In the genomic region with DNA sequence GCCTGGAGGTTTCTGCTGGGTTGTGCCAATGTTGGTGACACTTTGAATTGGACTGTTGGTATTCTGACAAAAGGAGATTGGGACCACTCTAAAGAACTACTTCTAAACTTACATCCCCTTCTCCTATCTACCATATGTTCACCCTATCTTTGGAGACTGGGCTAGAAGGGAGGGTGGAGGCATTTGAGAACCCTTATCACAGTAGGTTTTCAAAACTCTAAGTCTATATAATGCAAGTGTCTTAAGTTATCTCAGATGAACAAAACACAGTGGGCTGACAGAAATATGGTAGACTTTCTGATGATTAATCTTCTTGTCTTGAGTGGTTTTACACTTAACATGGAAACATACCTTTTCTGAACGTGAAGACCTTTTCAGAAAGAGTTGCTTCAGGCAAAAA, we compare ENCODE assay signal across 16 mouse cellular contexts.
"Had no signal": no experiment of that assay in that cellular context is flagged by ENCODE, and none has a peak within 500 bp of the region (broad histone marks: within the 10 kb centered on the region; RNA-seq: fewer than 3 reads in every experiment).

No protein-coding gene starts in this region.

- H3K4me1 ChIP-seq: limb, embryonic 12.5 days; limb, embryonic 15.5 days; megakaryocyte, embryonic 14.5 days had no signal

- ATAC-seq: intestine, postnatal 0 days had no signal

- H3K36me3 ChIP-seq: limb, embryonic 12.5 days; limb, embryonic 15.5 days had no signal

- H3K9ac ChIP-seq: limb, embryonic 12.5 days; limb, embryonic 15.5 days had no signal

- H3K27ac ChIP-seq: limb, embryonic 12.5 days; limb, embryonic 15.5 days; macrophage had no signal

- H3K9me3 ChIP-seq: limb, embryonic 15.5 days had no signal

- H3K4me2 ChIP-seq: limb, embryonic 12.5 days; limb, embryonic 15.5 days; midbrain, embryonic 11.5 days had no signal

- H3K4me3 ChIP-seq: limb, embryonic 12.5 days; limb, embryonic 15.5 days; megakaryocyte, embryonic 14.5 days had no signal

- H3K27me3 ChIP-seq: limb, embryonic 12.5 days; limb, embryonic 15.5 days; megakaryocyte, embryonic 14.5 days had no signal

- DNase-seq: kidney, adult 2 months; kidney, postnatal 10 days; kidney, postnatal 36 days; left cerebral cortex, postnatal 4 days; lung, adult 2 months; lung, postnatal 14 days; midbrain, embryonic 14.5 days; thymus, adult 18-20 months; thymus, postnatal 14 days; thymus, postnatal 4 days had no signal
